Mouse (Mus musculus) heart, adult 2 months (tissue): ENCODE data around the gene Mex3d. TPM values are rescaled to one million over a fixed set of nuclear protein-coding genes. Genes with fewer than 3 reads are reported as not detected.

ENCODE experiments used
- DNase-seq, 2 experiments: peaks; one replicate each; pipeline ENCODE4 v3.0.0; 2021
- H3K27ac ChIP-seq: fragments of 200-600 bp; 2 replicates; pipeline ENCODE4 v1.8.1; 2022
- H3K27me3 ChIP-seq: fragments of 200-500 bp; 2 replicates; pipeline ENCODE4 v1.6.1; 2012; ENCODE audit warnings: mild to moderate bottlenecking, low read length, inconsistent platforms, mixed read lengths; ENCODE audit not compliant: control insufficient read depth, insufficient read depth
- H3K36me3 ChIP-seq: fragments of 200-500 bp; 2 replicates; pipeline ENCODE4 v1.6.1; 2012; ENCODE audit warnings: low read length, inconsistent platforms; ENCODE audit not compliant: control insufficient read depth, insufficient read depth
- H3K4me1 ChIP-seq: fragments of 200-500 bp; 2 replicates; pipeline ENCODE4 v1.6.1; 2011; ENCODE audit warnings: low read length; ENCODE audit not compliant: control insufficient read depth, insufficient read depth
- H3K4me3 ChIP-seq: fragments of 200-600 bp; 2 replicates; pipeline ENCODE4 v1.8.1; 2022
- H3K79me2 ChIP-seq: fragments of 200-500 bp; replicated peaks from 2 replicates; pipeline ENCODE4 v1.6.1; 2012; ENCODE audit warnings: mild to moderate bottlenecking, inconsistent platforms, low read length, moderate library complexity, mixed read lengths; ENCODE audit not compliant: control insufficient read depth, insufficient read depth
- H3K9ac ChIP-seq: fragments of 200-500 bp; 2 replicates; pipeline ENCODE4 v1.6.1; 2012; ENCODE audit warnings: low read depth, mild to moderate bottlenecking, control low read depth, inconsistent platforms, low read length, mixed read lengths
- CTCF ChIP-seq: fragments of 200-600 bp; IDR thresholded peaks from 2 replicates; pipeline ENCODE4 v1.8.1; 2022; ENCODE audit warnings: antibody characterized with exemption, mild to moderate bottlenecking, moderate library complexity
- EP300 ChIP-seq: fragments of 200-500 bp; IDR thresholded peaks from 2 replicates; pipeline ENCODE4 v1.6.1; 2011; ENCODE audit warnings: low read depth, low read length, control low read depth; ENCODE audit not compliant: insufficient read depth
- POLR2A ChIP-seq: fragments of 200-500 bp; IDR thresholded peaks from 2 replicates; pipeline ENCODE4 v1.6.1; 2011; ENCODE audit warnings: mild to moderate bottlenecking, low read depth, low read length, control low read depth; ENCODE audit not compliant: insufficient read depth
- WGBS: fragments of 180-500 bp; shearing (Covaris S2); methylation state at CpG from one replicate; pipeline ENCODE4 v1.1.7; 2018; 5-methylcytosine and 5-hydroxymethylcytosine counted together
- intact Hi-C: fragments of 180-260 bp; cut with DNase I; formaldehyde crosslinking; loops from one replicate; pipeline ENCODE4 v1.15.1; 2025
- polyA plus RNA-seq: library from polyadenylated mRNA; depleted of rRNA; stranded (reverse); fragments of >200 nt; gene quantifications from 2 replicates; pipeline ENCODE4 v1.2.3, GENCODE M21; 2012
- total RNA-seq, 2 experiments: library from RNA; stranded (reverse); gene quantifications; 2 replicates each; pipeline ENCODE4 v1.2.3; 2021

Mex3d gene
- total and polyA plus RNA-seq, 3 experiments: 7.3 to 7.9 (median 7.5) TPM

GRCm38 (mm10) chr10:80407924-80408323, 20.5 kb upstream of the Mex3d start:
- no peaks in the 10 kb centered on the region for H3K27me3 ChIP-seq
- no peaks in the 10 kb centered on the region for H3K36me3 ChIP-seq
- peaks cover 7% of the 10 kb centered on the region for H3K4me1 ChIP-seq
- WGBS: 40% methylated on average over 4 of the region's 4 CpGs
- no peak overlapping the region for H3K9ac ChIP-seq
- DNase-seq: no peak
- peaks cover 2% of the 10 kb centered on the region; the same call in 1 of the 2 replicates for H3K79me2 ChIP-seq
- H3K27ac ChIP-seq: no peak overlapping the region
- TF ChIP-seq CTCF (no peak), POLR2A (no peak), EP300 (no peak)
- no peak overlapping the region for H3K4me3 ChIP-seq
- intact Hi-C loops: loop anchor here (2.0 kb wide), 1 partner anchor 23 kb away; no protein-coding TSS in a partner anchor

GRCm38 (mm10) chr10:80406684-80407501, 19.4 kb upstream of the Mex3d start, which contains the start of gene Uqcr11:
Gene Uqcr11, minus strand, starts transcription at chr10:80406830.
- H3K4me1 ChIP-seq: peaks cover 7% of the 10 kb centered on the region
- WGBS: under 1% methylated on average over 27 of the region's 27 CpGs
- peak; percentile 67 for TF ChIP-seq EP300
- peak; percentile 98 for TF ChIP-seq POLR2A
- TF ChIP-seq CTCF: no peak
- DNase-seq: peak; percentile 93 to 96
- H3K79me2 ChIP-seq: peaks cover 2% of the 10 kb centered on the region; the same call in 1 of the 2 replicates
- H3K4me3 ChIP-seq: peak within 1 kb of the TSS; percentile 88
- H3K36me3 ChIP-seq: no peaks in the 10 kb centered on the region
- H3K9ac ChIP-seq: peak within 1 kb of the TSS; percentile 78
- H3K27ac ChIP-seq: peak within 1 kb of the TSS; percentile 85
- intact Hi-C loops: loop anchor here (2.0 kb wide), 1 partner anchor 24 kb away; no protein-coding TSS in a partner anchor
- no peaks in the 10 kb centered on the region for H3K27me3 ChIP-seq

- Histone ChIP-seq H3K27me3 (no peaks in the 10 kb centered on the region), H3K4me3 (peak overlapping the region; percentile 88), H3K36me3 (no peaks in the 10 kb centered on the region), H3K27ac (peak overlapping the region; percentile 85), H3K4me1 (peaks cover 7% of the 10 kb centered on the region), H3K9ac (peak overlapping the region; percentile 78), H3K79me2 (peaks cover 2% of the 10 kb centered on the region; the same call in 1 of the 2 replicates)
- DNase-seq: no peak
- WGBS: 43% methylated on average over 10 of the region's 10 CpGs
- TF ChIP-seq POLR2A: 0 out of 2 replicates have a peak, but pooled peaks have one; percentile 1
- peak; percentile 15; the same call in 1 of the 2 replicates for TF ChIP-seq CTCF
- no peak for TF ChIP-seq EP300
- intact Hi-C loops: loop anchor here (2.0 kb wide), 1 partner anchor 25 kb away; no protein-coding TSS in a partner anchor
Observed at GRCm38 (mm10) chr10:80405481-80406173, 18.2 kb upstream of the Mex3d start.

- no peak overlapping the region for H3K9ac ChIP-seq
- no peaks in the 10 kb centered on the region for H3K36me3 ChIP-seq
- peaks cover 11% of the 10 kb centered on the region for H3K4me1 ChIP-seq
- TF ChIP-seq POLR2A (no peak), CTCF (peak; percentile 77), EP300 (no peak)
- no peak overlapping the region for H3K27ac ChIP-seq
- peaks cover 2% of the 10 kb centered on the region; the same call in 1 of the 2 replicates for H3K79me2 ChIP-seq
- intact Hi-C loops: no loop called here
- no peaks in the 10 kb centered on the region for H3K27me3 ChIP-seq
- DNase-seq: peak in 1 of 2 experiments; percentile 50
- H3K4me3 ChIP-seq: no peak overlapping the region
- 86% methylated on average over 4 of the region's 4 CpGs for WGBS
Observed at GRCm38 (mm10) chr10:80403044-80403692, 15.7 kb upstream of the Mex3d start.

- no peaks in the 10 kb centered on the region for H3K27me3 ChIP-seq
- H3K36me3 ChIP-seq: no peaks in the 10 kb centered on the region
- no peak overlapping the region for H3K9ac ChIP-seq
- no peak overlapping the region for H3K4me3 ChIP-seq
- intact Hi-C loops: no loop called here
- no peak for DNase-seq
- TF ChIP-seq CTCF: no peak
- TF ChIP-seq POLR2A: no peak
- TF ChIP-seq EP300: no peak
- 46% methylated on average over 4 of the region's 4 CpGs for WGBS
- H3K79me2 ChIP-seq: peaks cover 4% of the 10 kb centered on the region
- H3K4me1 ChIP-seq: peaks cover 11% of the 10 kb centered on the region
- H3K27ac ChIP-seq: no peak overlapping the region
Observed at GRCm38 (mm10) chr10:80400704-80401161, 13.3 kb upstream of the Mex3d start.
